Mouse (Mus musculus): ENCODE data around the gene Gm4969.

Gene Gm4969

DNA sequence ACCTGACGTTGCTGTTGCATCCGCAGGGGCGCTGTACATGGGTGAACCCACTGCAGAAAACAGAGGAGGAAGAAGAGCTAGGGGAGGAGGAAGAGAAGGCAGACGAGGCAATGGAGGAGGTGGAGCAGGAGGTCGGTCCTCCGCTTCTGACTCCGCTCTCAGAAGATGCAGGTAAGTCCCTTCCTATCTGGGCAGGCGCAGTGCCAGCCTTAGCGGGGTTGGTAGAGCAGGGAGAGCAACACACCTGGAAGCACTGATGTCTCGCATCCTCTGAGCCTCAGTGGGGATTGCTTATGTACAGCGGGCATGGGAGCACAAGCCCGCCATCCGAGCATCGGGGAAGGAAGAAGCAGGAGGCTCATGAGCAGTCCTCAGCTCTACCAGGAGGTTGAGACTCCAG is 51.1 kb downstream of the Gm4969 start:
- DNase-seq = no peak

DNA sequence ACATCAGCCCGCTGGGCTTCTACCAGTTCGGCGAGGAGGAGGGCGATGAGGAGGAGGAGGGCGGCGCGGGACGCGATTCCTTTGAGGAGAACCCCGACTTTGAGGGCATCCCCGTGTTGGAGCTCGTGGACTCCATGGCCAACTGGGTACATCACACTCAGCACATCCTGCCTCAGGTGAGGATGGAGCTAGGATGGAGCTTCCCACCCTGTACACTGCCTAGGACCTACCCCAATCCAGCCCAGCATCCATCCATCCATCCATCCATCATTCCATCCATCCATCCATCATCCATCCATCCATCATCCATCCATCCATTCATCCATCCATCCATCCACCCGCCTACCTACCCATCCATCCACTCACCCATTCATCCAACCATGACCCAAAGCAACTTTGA is 52.3 kb downstream of the Gm4969 start:
- no peak for DNase-seq

DNA sequence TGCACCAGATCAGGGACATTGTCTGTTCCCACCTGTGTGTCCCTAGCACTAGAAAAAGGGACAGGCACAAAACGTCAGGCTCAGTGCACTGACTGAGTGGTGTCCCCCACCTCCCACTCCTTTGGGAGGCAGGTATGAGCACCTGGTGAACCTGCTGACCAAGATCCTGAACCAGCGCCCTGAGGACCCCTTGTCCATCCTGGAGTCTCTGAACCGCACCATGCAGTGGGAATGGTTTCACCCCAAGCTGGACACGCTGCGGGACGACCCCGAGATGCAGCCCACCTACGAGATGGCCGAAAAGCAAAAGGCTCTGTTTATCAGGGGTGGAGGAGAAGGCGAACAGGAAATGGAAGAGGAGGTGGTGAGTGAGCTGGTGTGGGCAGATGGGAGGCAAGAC is 60.8 kb downstream of the Gm4969 start:
- DNase-seq = no peak

DNA sequence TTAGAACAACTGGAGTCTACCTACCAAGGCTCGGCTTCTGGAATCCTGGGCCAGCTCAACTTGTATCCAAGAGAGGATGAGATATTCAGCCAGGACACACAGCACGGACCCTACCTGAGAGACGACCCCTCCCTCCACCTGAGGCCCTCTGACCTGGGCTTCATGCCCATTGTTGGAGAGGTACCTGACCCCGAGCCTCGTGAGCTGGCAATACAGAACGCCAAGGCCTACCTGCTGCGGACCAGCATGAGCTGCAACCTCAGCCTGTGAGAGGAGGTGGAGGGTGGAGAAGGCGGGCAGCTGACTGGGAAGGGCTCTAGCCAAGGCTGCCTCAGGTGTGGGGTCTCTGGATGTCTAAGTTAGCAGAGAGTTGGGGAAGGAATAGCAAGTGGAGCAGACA is 63.1 kb downstream of the Gm4969 start:
- DNase-seq = no peak

DNA sequence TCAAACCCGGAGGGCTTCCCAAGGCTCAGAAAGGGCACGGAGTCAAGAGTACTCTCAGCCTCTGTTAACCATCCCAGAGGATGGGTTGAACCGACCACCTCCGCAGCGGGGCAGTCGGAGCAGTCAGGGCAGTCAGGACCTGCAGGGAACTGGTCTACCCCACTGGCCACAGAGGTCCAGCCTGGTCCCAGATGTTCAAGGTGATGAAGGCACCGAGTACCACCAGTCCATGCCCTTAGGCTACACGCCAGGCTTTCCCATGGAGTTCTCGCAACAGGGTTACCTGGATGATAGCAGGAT is 63.4 kb downstream of the Gm4969 start:
- DNase-seq = no peak

DNA sequence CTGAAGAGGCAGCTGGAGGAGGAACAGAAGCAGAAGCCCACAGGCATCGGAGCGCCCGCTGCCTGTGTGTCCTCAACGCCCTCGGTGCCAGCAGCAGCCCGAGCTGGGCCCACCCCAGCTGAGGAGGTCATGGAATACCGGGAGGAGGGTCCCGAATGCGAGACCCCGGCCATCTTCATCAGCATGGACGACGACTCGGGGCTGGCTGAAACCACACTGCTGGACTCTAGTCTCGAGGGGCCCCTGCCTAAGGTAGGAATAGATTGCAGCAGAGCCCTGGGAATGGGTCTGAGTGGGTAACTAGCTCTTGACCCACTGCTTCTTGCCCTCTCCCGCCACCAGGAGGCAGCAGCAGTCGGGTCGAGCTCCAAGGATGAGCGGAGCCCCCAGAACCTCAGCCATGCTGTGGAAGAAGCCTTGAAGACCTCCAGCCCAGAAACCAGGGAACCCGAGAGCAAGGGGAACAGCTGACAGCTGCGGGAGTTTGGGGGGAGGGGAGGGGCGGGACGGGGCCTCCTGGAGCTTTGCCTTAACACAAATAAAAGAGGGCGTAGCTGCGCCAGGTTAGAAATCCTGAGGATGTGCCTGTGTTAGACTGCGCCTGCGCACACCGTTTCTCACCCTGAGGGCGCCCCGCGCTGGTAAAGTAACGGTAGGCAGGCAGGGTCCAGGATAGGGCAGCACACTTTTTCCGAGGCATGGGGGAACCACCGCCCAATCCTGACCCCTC is 64.0 kb downstream of the Gm4969 start, which contains the start of gene Rsph6a:
TSS of gene Rsph6a (plus strand) at position 644 of the 730 bp plus-strand sequence.
- DNase-seq = no peak

DNA sequence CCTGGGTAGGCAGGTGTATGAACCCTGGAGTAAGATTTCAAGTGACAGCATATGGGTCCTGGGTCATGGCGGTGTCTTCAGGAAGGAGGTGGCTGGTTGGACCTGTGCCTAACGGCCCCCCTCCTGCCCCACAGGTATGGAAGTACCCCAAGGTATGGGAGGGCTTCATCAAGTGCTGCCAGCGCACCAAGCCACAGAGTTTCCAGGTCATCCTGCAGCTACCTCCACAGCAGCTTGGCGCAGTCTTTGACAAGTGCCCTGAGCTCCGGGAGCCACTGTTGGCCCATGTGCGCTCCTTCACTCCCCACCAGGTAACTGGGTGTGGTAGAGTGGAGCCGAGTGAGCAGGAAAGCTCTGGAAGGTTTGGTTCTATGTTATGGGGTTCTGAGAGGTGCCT is 65.0 kb downstream of the Gm4969 start:
- no peak for DNase-seq

DNA sequence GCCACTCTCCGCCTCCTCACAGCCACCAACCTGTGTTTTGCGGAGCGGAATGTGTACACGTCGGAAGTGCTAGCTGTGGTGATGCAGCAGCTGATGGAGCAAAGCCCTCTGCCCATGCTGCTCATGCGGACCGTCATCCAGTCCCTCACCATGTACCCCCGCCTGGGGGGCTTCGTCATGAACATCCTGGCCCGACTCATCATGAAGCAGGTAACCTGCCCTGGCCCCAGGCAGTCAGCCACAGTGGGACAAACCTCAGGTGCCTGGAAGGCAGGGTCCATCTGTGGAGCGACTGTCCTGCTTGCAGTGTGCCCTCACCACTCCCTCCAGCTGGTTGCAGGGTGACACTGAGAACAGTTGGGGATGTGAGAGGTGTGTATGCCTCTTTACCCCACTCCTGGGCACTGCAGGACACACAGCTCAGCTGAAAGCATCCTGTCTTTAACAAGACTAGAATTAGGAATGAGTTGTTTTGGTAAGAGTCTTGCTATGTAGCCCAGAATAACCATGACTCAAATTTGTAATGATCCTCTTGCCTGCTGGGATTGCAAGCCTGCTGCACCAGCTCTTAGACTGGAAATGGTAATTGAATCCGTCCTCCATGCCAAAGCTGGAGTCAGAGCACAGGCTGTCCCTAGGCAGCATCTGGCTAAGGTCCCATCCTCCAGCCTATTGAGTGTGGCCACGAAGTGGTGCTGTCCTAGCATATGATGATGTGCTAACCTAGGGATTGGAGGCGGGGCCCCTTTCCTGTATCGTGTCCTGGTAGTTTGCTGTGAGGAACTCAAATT is 65.6 kb downstream of the Gm4969 start:
- no peak for DNase-seq

DNA sequence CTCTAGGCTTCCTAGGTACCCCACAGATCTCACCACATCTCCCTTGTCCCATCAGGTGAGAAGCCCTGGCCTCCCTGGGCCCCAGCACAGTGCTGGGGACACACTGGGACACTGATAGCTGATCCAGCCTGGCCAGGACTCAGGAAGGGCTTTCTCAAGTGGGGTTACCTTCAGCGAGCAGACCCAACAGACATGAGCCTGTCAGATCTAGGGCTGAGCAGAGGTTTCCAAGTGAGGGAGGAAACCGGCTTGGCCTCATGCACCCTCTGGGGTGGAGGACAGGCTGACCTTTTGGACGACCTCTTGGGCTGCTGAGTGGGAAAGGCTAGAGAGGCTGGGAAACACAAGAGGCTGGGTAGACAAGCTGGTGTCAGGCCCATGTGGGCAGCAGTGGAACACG is 67.0 kb downstream of the Gm4969 start:
- DNase-seq = no peak

DNA sequence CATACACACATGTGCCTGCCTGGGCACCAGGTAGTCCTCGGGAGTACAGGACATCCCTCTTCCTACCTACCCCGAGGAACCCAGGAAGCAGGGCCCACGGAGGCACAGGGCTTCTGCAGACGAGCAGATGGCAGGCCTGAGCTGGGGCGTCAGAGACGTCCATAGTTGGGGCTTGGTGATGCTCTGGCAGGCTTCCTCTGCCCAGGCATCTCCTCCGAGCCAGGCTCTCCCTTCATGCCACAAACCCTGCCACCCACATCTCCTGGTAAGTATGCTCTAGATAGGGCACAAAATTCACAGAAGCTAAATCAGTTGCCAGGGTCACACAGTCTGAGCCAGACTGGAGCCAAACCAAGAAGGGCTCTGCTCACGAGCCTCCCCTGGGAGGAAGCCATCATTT is 68.0 kb downstream of the Gm4969 start:
- no peak for DNase-seq

DNA sequence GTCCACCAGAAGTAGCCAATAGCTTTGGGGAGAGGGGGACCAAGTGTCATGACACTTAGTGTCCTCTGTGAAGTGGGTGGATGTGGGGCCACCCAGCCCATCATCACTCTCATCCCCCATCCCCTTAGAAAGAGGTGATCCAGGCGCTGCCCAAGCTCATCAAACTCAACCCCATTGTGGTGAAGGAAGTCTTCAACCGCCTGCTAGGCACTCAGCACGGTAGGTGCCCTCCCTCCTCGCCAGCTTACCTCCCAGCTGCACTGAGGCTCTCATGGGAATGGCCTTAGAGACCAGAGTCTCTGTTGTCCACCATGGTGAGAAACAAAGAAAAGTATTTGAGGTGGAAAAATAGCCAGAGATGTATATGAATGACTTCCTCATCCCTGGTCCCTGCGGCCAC is 68.9 kb downstream of the Gm4969 start:
- DNase-seq = no peak
